Mouse (Mus musculus) limb, embryonic 14.5 days (tissue): Measurements from ENCODE around the gene Celf5. TPM values are rescaled to one million over a fixed set of nuclear protein-coding genes. Genes with fewer than 3 reads are reported as not detected.

ENCODE experiments used
- ATAC-seq: fragments of 200-750 bp; cut with Nextera tagmentation; 2 replicates; pipeline ENCODE4 v1.8.0; 2017; ENCODE audit warnings: low read depth, moderate number of reproducible peaks, moderate TSS enrichment; ENCODE audit not compliant: low FRiP score
- DNase-seq: peaks from one replicate; pipeline ENCODE4 v3.0.0-alpha.2; 2015; ENCODE audit warnings: low spot score
- H3K27ac ChIP-seq: fragments of 300-500 bp; sonication (generic); replicated peaks from 2 replicates; pipeline ENCODE4 v1.5.1; 2014; ENCODE audit warnings: low read depth, mild to moderate bottlenecking, low read length, moderate library complexity, mixed read lengths
- H3K27me3 ChIP-seq: fragments of 300-500 bp; sonication (generic); 2 replicates; pipeline ENCODE4 v1.6.1; 2014; ENCODE audit warnings: low read length, mixed read lengths; ENCODE audit not compliant: control insufficient read depth, insufficient read depth
- H3K36me3 ChIP-seq: fragments of 300-500 bp; sonication (generic); 2 replicates; pipeline ENCODE4 v1.6.1; 2014; ENCODE audit warnings: mild to moderate bottlenecking, low read length, moderate library complexity, mixed read lengths; ENCODE audit not compliant: control insufficient read depth, insufficient read depth
- H3K4me1 ChIP-seq: fragments of 300-500 bp; sonication (generic); 2 replicates; pipeline ENCODE4 v1.6.1; 2014; ENCODE audit warnings: antibody characterized with exemption, low read length, mixed read lengths; ENCODE audit not compliant: control insufficient read depth, insufficient read depth
- H3K4me2 ChIP-seq: fragments of 300-500 bp; sonication (generic); replicated peaks from 2 replicates; pipeline ENCODE4 v1.6.1; 2014; ENCODE audit warnings: low read depth, mild to moderate bottlenecking, low read length, moderate library complexity; ENCODE audit not compliant: severe bottlenecking
- H3K4me3 ChIP-seq: fragments of 300-500 bp; sonication (generic); replicated peaks from 2 replicates; pipeline ENCODE4 v1.5.1; 2014; ENCODE audit warnings: low read length
- H3K9ac ChIP-seq: fragments of 300-500 bp; sonication (generic); 2 replicates; pipeline ENCODE4 v1.6.1; 2014; ENCODE audit warnings: mild to moderate bottlenecking, low read depth, low read length, moderate library complexity; ENCODE audit not compliant: severe bottlenecking
- H3K9me3 ChIP-seq: fragments of 300-500 bp; sonication (generic); 2 replicates; pipeline ENCODE4 v1.6.1; 2016; ENCODE audit warnings: low read length; ENCODE audit not compliant: control insufficient read depth
- POLR2A ChIP-seq: fragments of 200-500 bp; IDR thresholded peaks from 2 replicates; pipeline ENCODE4 v1.8.0; 2012; ENCODE audit warnings: inconsistent platforms, mild to moderate bottlenecking, moderate library complexity, borderline replicate concordance; ENCODE audit not compliant: insufficient read depth, insufficient read length; ENCODE audit errors: extremely low read depth
- WGBS: fragments of 180-500 bp; shearing (Covaris S2); extraction: QIAGEN DNeasy Blood & Tissue Kit; methylation state at CpG from one replicate; pipeline ENCODE4 v1.1.7; 2014; 5-methylcytosine and 5-hydroxymethylcytosine counted together
- polyA plus RNA-seq, 2 experiments: library from polyadenylated mRNA; depleted of rRNA in 1 of 2; stranded (reverse) in 1 of 2; unstranded in 1 of 2; fragments of >200 nt; fragmentation: Nextera tagmentation in 1 of 2; extraction: Ambion mirVana in 1 of 2; gene quantifications; 2 replicates each; pipeline versions ENCODE4 v1.2.1 to v1.2.3; 2012 to 2014

Celf5 gene
- polyA plus RNA-seq, 2 experiments, result 0.85 to 5.9 TPM

DNA sequence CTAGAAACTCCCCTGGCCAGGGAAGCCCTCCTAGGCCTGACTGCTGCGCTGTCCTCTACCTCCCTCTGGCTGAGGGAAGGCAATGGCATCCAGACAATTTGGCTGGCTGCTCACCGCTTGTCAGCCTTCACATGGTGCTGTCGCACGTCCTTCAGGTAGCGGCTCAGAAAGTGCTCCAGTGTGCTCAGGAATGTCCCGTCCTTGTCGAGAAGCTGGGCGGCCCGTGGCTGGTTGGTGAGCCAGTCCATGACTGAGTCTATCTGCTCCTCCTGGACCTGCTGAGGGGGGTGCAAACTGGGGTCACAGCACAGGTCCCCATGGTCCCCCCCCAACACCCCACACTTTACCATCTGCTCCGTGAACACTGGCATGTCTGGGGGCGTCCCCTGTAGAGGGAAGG, 5.6 kb upstream of the Celf5 start:
- TF ChIP-seq POLR2A, result no peak
- no peak for ATAC-seq
- WGBS, result 93% methylated on average over 11 of the region's 11 CpGs
- H3K4me1 ChIP-seq, result no peaks in the 10 kb centered on the region
- no peaks in the 10 kb centered on the region for H3K27me3 ChIP-seq
- H3K36me3 ChIP-seq, result peaks cover 68% of the 10 kb centered on the region
- no peak for DNase-seq
- H3K4me2 ChIP-seq, result no peak overlapping the region
- no peak overlapping the region for H3K9ac ChIP-seq
- H3K9me3 ChIP-seq, result no peaks in the 10 kb centered on the region
- H3K27ac ChIP-seq, result no peak overlapping the region
- no peak overlapping the region for H3K4me3 ChIP-seq

DNA sequence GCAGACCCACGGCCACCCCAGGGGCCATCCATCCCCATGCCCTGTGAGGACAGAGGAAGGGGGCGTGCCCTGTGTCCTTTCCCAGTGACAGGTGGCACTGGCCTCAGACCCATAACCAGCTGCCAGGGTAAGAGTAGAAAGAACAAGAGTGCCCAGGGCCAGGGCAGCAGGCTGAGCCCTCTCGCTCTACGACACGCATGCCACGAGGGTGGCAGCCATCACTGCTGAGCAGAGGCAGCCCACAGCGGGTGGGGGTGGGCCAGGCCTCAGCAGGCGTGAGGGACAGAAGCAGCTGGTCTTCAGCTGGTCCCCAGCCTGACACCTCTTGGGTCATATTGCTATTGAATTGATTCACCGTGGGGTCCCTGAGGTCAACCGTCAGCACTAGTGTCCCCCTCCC, 4.0 kb upstream of the Celf5 start:
- TF ChIP-seq POLR2A, result no peak
- Histone ChIP-seq H3K27me3 (peaks cover 10% of the 10 kb centered on the region), H3K9me3 (no peaks in the 10 kb centered on the region), H3K9ac (no peak overlapping the region), H3K4me1 (no peaks in the 10 kb centered on the region), H3K36me3 (peaks cover 52% of the 10 kb centered on the region), H3K4me2 (no peak overlapping the region), H3K27ac (no peak overlapping the region), H3K4me3 (no peak overlapping the region)
- ATAC-seq (no peak), DNase-seq (no peak)
- 88% methylated on average over 9 of the region's 10 CpGs for WGBS

DNA sequence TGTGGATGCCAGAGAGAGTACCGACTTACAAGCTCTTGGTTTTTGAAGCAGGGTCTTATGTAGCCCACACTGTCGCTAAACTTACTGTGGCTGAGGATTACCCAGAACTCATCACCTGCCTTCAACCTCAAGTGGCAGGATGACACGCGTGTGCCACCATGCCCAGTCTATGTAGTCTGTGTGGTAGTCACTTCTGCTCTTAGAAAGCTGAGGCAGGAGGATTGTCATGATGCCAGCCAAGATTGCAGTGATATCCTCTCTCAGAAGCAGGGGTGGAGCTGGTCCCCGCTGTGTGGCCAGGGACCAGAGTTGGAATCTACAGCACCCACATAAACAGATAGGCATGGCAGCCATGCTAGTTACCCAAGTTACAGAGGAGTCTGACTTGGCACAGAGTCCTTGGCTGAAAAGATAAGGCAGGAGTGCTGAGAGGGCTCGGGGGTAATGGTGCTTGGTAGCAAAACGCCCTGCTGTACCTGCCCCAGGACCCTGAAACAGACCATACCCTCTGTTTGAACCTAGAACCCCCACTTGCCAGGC, 3.0 kb upstream of the Celf5 start:
- 68% methylated on average over 7 of the region's 7 CpGs for WGBS
- no peak overlapping the region for H3K27ac ChIP-seq
- H3K27me3 ChIP-seq, result peaks cover 20% of the 10 kb centered on the region
- ATAC-seq, result no peak
- no peak overlapping the region for H3K4me3 ChIP-seq
- no peak overlapping the region for H3K9ac ChIP-seq
- no peaks in the 10 kb centered on the region for H3K9me3 ChIP-seq
- TF ChIP-seq POLR2A, result no peak
- H3K4me1 ChIP-seq, result no peaks in the 10 kb centered on the region
- no peak overlapping the region for H3K4me2 ChIP-seq
- H3K36me3 ChIP-seq, result peaks cover 42% of the 10 kb centered on the region
- DNase-seq, result no peak

DNA sequence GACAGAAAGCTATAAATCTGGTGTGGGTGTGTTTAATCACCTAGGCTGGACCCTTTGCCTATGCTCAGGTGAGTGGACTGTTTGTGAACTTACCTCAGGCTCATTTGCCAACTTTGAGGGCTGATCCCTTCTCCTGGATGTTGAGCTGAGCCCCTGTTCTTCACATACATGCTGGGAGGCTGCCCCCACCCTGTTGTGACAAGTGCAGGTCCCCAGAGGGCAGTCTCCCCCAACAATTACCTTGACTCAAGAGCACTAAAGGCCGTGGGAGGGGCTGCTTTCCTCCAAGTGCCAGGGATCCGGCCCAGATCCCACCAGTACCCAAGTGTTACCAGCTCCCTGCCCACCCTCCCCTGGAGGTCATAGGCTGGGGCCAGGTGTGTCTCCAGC, 2.5 kb upstream of the Celf5 start:
- Histone ChIP-seq H3K9ac (no peak overlapping the region), H3K36me3 (peaks cover 37% of the 10 kb centered on the region), H3K27me3 (peaks cover 20% of the 10 kb centered on the region), H3K27ac (no peak overlapping the region), H3K4me2 (no peak overlapping the region), H3K4me1 (no peaks in the 10 kb centered on the region), H3K9me3 (no peaks in the 10 kb centered on the region), H3K4me3 (no peak overlapping the region)
- no peak for TF ChIP-seq POLR2A
- DNase-seq, result no peak
- WGBS, result 41% methylated on average over 2 of the region's 2 CpGs
- no peak for ATAC-seq

DNA sequence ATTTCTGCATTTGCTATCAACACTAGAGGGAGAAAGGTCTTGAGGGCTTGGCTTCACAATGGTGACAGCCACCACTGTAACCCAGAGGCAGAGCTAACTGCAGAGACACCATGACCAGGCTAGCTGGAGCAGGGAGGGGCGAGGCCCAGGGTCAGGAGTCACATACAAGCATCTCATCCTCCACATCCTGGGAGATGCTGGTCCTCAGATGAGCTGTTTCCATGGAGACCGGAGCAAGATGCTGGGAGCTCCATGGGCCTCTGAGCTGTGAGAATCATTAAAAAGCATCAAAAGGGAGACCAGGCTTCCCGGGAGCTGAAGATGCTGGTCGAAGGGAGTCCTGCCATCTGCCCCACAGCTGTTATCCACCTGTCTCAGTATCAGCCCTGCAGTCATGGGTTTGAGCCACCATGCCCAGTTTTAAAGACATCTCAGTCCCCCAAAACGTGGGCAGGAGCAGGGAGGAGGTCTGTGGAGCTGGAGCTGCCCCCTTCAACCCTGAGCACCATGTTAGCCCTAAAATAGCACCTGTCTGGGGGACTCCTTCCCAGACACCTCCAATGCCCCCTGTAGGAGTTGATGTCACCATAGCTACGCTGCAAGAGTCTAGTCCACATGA, 2.0 kb upstream of the Celf5 start:
- no peak overlapping the region for H3K9ac ChIP-seq
- peaks cover 32% of the 10 kb centered on the region for H3K36me3 ChIP-seq
- no peak overlapping the region for H3K4me2 ChIP-seq
- no peak overlapping the region for H3K4me3 ChIP-seq
- TF ChIP-seq POLR2A, result no peak
- peaks cover 20% of the 10 kb centered on the region for H3K27me3 ChIP-seq
- H3K4me1 ChIP-seq, result no peaks in the 10 kb centered on the region
- H3K9me3 ChIP-seq, result no peaks in the 10 kb centered on the region
- H3K27ac ChIP-seq, result no peak overlapping the region
- DNase-seq (no peak), ATAC-seq (no peak)
- 65% methylated on average over 6 of the region's 6 CpGs for WGBS
